Mouse (Mus musculus) midbrain, embryonic 11.5 days (tissue): Measurements from ENCODE around the gene Unc13d. TPM values are rescaled to one million over a fixed set of nuclear protein-coding genes. Genes with fewer than 3 reads are reported as not detected.

Experiments used
- ATAC-seq: fragments of 200-750 bp; cut with Nextera tagmentation; 2 replicates; pipeline ENCODE4 v1.8.0; 2017; ENCODE audit warnings: moderate TSS enrichment, moderate library complexity; ENCODE audit not compliant: low FRiP score
- DNase-seq: peaks from one replicate; pipeline ENCODE4 v3.0.0; 2015; ENCODE audit warnings: low spot score; ENCODE audit errors: missing footprints
- H3K27ac ChIP-seq: fragments of 300-500 bp; sonication (generic); 2 replicates; pipeline ENCODE4 v1.5.1; 2014; ENCODE audit warnings: low read depth, low read length
- H3K27me3 ChIP-seq: fragments of 300-500 bp; sonication (generic); 2 replicates; pipeline ENCODE4 v1.6.1; 2014; ENCODE audit warnings: mild to moderate bottlenecking, low read length, moderate library complexity, mixed read lengths; ENCODE audit not compliant: control insufficient read depth, insufficient read depth
- H3K36me3 ChIP-seq: fragments of 300-500 bp; sonication (generic); 2 replicates; pipeline ENCODE4 v1.6.1; 2014; ENCODE audit warnings: mild to moderate bottlenecking, low read length, moderate library complexity, mixed read lengths; ENCODE audit not compliant: control insufficient read depth, insufficient read depth
- H3K4me1 ChIP-seq: fragments of 300-500 bp; sonication (generic); 2 replicates; pipeline ENCODE4 v1.6.1; 2014; ENCODE audit warnings: low read length; ENCODE audit not compliant: control insufficient read depth, insufficient read depth
- H3K4me2 ChIP-seq: fragments of 300-500 bp; sonication (generic); 2 replicates; pipeline ENCODE4 v1.6.1; 2014; ENCODE audit warnings: mild to moderate bottlenecking, moderate library complexity
- H3K4me3 ChIP-seq: fragments of 300-500 bp; sonication (generic); 2 replicates; pipeline ENCODE4 v1.5.1; 2014; ENCODE audit warnings: low read depth, low read length
- H3K9ac ChIP-seq: fragments of 300-500 bp; sonication (generic); 2 replicates; pipeline ENCODE4 v1.6.1; 2014; ENCODE audit warnings: low read length
- H3K9me3 ChIP-seq: fragments of 300-500 bp; sonication (generic); 2 replicates; pipeline ENCODE4 v1.6.1; 2016; ENCODE audit warnings: low read length; ENCODE audit not compliant: control insufficient read depth
- WGBS: fragments of 180-500 bp; shearing (Covaris S2); extraction: QIAGEN DNeasy Blood & Tissue Kit; methylation state at CpG from one replicate; pipeline ENCODE4 v1.1.7; 2014; 5-methylcytosine and 5-hydroxymethylcytosine counted together
- polyA plus RNA-seq: library from polyadenylated mRNA; unstranded; fragments of >200 nt; fragmentation: Nextera tagmentation; extraction: Ambion mirVana; gene quantifications from 2 replicates; pipeline ENCODE4 v1.2.1, GENCODE M21; 2014

The Unc13d gene
- polyA plus RNA-seq, 1 experiment from 2014 or later, result 0.82 TPM

DNA sequence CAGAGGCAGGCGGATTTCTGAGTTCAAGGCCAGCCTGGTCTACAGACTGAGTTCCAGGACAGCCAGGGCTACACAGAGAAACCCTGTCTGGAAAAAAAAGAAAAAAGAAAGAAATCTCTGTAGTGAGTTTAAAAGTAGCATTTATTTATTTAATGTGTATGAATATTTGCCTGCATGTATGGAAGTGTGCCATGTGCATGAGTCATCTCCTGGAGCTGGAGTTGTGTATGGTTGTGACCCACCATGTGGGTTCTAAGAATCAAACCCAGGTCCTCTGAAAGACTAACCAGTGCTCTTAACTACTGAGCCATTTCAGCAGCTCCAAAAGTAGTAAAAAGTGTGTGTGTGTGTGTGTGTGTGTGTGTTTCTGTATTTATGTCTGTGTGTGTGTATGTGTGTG lies 34.5 kb downstream of the Unc13d start:
- H3K36me3 ChIP-seq, result peaks cover 18% of the 10 kb centered on the region
- H3K9me3 ChIP-seq, result no peaks in the 10 kb centered on the region
- no peak overlapping the region for H3K4me2 ChIP-seq
- WGBS, result 96% methylated on average over 1 of the region's 1 CpGs
- ATAC-seq (no peak), DNase-seq (no peak)
- H3K9ac ChIP-seq, result no peak overlapping the region
- no peak overlapping the region for H3K4me3 ChIP-seq
- no peaks in the 10 kb centered on the region for H3K4me1 ChIP-seq
- no peak overlapping the region for H3K27ac ChIP-seq
- H3K27me3 ChIP-seq, result no peaks in the 10 kb centered on the region

DNA sequence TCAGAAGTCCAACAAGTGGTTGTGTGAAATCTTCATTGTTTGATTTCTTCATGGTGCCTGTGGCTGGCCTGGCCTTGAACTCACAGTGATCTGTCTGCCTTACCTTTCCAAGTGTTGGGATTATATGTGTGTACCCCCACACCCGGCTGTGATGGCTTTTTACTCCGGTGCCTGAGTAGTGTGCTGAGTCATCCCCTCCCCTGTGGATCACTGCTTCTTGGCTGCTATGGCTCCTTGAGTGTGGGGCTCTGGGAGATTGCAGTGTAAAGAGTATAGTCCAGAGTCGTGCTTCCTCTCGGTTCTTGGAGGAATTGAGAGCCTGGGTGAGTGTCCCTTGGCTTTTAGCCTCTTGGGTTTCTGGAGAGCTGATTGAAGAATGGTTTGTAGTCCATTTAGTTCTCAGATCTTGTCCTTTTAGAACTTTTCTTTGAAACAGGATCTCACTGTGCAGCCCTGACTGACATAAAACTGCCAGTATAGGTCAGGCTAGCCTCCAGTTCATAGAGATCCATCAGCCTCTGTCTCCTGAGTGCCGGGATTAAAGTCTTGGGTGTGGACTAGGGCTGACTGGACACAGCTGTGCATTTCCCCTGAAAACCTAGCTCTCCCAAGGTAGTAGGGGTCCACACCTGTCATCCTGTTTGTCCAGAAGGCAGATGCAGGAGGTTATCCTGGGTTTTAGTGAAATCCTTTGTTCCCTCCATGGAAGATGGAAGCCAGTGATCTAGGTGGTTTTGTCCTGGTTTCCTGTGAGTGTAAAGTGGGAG lies 35.2 kb downstream of the Unc13d start:
- Histone ChIP-seq H3K4me2 (no peak overlapping the region), H3K9ac (no peak overlapping the region), H3K4me3 (no peak overlapping the region), H3K36me3 (peaks cover 15% of the 10 kb centered on the region), H3K27ac (no peak overlapping the region), H3K27me3 (no peaks in the 10 kb centered on the region), H3K4me1 (no peaks in the 10 kb centered on the region), H3K9me3 (no peaks in the 10 kb centered on the region)
- WGBS, result 92% methylated on average over 5 of the region's 5 CpGs
- ATAC-seq, result no peak
- no peak for DNase-seq

DNA sequence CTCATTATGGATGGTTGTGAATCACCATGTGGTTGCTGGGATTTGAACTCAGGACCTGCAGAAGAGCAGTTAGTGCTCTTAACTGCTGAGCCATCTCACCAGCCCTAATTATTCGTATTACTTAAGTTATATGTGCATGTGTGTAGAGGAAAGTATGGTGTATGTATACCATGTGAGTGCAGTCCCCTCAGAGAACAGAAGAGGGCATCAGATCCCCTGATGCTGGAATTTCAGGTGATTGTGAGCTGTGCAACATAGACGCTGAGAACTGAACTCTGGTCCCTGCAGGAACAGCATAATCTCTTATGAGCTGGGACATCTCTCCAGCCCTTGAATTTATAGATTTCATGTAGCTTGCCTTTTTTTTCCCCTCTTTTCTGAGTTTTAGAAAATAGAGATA lies 35.9 kb downstream of the Unc13d start:
- 94% methylated on average over 2 of the region's 2 CpGs for WGBS

DNA sequence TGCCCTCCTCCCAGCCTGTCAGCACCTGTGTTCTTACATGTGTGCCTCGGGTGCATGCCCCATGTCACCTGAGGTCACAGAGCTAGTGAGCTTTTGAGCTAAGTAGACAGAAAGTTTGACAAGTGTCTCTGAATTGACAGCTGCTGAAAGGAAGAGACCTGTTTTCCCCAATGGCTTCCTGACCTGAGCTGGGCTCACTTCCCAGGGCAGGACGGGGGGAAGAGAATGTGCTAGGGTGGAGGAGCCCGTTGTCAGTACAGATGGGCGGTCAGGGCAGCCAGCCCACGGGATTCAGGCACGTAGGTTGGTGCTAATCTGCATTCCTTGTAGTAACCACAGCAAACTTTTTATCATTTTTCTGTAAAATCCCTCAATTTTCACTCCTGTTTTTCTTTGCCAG lies 37.2 kb downstream of the Unc13d start:
- no peak for DNase-seq
- Histone ChIP-seq H3K27me3 (no peaks in the 10 kb centered on the region), H3K4me1 (no peaks in the 10 kb centered on the region), H3K36me3 (peaks cover 15% of the 10 kb centered on the region), H3K4me3 (no peak overlapping the region), H3K4me2 (no peak overlapping the region), H3K9ac (no peak overlapping the region), H3K9me3 (no peaks in the 10 kb centered on the region), H3K27ac (no peak overlapping the region)
- ATAC-seq, result no peak
- WGBS, result 99% methylated on average over 6 of the region's 6 CpGs

More for the DNA sequence above, 35.9 kb downstream of the Unc13d start:
- no peak overlapping the region for H3K4me2 ChIP-seq
- no peak overlapping the region for H3K9ac ChIP-seq
- H3K27me3 ChIP-seq, result no peaks in the 10 kb centered on the region
- H3K27ac ChIP-seq, result no peak overlapping the region
- ATAC-seq (no peak), DNase-seq (no peak)
- H3K36me3 ChIP-seq, result peaks cover 15% of the 10 kb centered on the region
- no peak overlapping the region for H3K4me3 ChIP-seq
- no peaks in the 10 kb centered on the region for H3K4me1 ChIP-seq
- no peaks in the 10 kb centered on the region for H3K9me3 ChIP-seq

DNA sequence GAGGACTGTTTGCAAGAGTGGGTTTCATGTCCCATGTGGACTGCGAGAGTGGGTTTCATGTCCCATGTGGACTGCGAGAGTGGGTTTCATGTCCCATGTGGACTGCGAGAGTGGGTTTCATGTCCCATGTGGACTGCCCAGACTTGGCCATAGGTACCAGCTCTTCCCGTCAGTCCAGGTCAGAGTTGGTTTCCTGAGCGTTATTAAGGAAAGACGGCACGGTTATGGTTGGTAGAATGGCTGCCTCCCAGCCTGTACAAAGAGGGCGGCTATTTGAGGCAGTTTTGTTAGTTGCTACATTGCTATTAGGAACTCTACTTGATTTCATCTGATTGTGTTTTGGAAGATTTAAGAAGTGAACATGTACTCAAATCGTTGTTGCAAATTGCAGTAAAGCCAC lies 39.9 kb downstream of the Unc13d start:
- H3K4me2 ChIP-seq, result no peak overlapping the region
- 95% methylated on average over 9 of the region's 9 CpGs for WGBS
- ATAC-seq (no peak), DNase-seq (peak; percentile 69)
- H3K9ac ChIP-seq, result no peak overlapping the region
- no peak overlapping the region for H3K4me3 ChIP-seq
- H3K27me3 ChIP-seq, result no peaks in the 10 kb centered on the region
- peaks cover 17% of the 10 kb centered on the region for H3K36me3 ChIP-seq
- no peaks in the 10 kb centered on the region for H3K9me3 ChIP-seq
- no peaks in the 10 kb centered on the region for H3K4me1 ChIP-seq
- no peak overlapping the region for H3K27ac ChIP-seq

DNA sequence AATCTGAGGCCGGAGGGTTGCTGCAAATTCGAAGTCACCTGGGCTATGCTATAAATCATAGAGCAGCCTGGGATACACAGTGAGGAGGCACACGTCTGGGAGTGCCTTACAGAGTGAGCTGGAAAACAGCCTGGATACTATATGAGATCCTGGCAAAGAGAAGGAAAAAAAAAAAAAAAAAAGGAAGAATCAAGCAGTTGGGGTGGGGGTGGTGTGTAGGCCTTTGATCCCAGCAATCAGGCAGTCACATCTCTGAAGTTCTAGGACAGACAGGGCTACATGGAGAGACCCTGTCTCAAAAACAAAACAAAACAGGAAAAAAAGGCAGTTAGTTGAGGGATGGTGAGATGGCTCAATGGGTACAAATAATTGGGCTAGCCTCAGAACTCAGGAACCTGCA lies 41.1 kb downstream of the Unc13d start:
- Histone ChIP-seq H3K27me3 (no peaks in the 10 kb centered on the region), H3K4me3 (no peak overlapping the region), H3K36me3 (peaks cover 17% of the 10 kb centered on the region), H3K9me3 (no peaks in the 10 kb centered on the region), H3K9ac (no peak overlapping the region), H3K4me2 (no peak overlapping the region), H3K27ac (no peak overlapping the region), H3K4me1 (no peaks in the 10 kb centered on the region; the same call in 1 of the 2 replicates)
- DNase-seq, result peak; percentile 66
- no peak for ATAC-seq
- WGBS, result 96% methylated on average over 3 of the region's 3 CpGs

DNA sequence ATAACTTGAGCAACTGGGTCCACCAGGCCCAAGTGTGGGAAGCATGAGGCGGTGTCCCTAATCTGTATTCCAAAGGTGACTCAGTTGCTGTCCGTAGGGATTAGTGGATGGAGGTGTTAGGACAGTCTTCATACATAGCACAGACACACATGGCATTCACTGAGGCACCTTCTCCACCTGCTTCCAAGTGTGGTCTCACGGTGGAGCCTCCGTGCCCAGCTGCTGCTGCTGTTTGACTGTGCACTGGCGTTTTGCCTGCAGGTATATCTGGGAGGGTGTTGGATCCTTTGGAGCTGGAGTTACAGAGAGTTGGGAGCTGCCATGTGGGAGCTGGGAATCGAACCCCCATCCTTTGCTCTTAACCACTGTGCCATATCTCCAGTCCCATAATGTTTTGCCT lies 43.2 kb downstream of the Unc13d start:
- H3K4me2 ChIP-seq, result no peak overlapping the region
- peak; percentile 54 for DNase-seq
- no peaks in the 10 kb centered on the region for H3K27me3 ChIP-seq
- peaks cover 8% of the 10 kb centered on the region for H3K4me1 ChIP-seq
- H3K9me3 ChIP-seq, result no peaks in the 10 kb centered on the region
- peaks cover 10% of the 10 kb centered on the region for H3K36me3 ChIP-seq
- no peak for ATAC-seq
- no peak overlapping the region for H3K27ac ChIP-seq
- 93% methylated on average over 6 of the region's 6 CpGs for WGBS
- H3K4me3 ChIP-seq, result no peak overlapping the region
- no peak overlapping the region for H3K9ac ChIP-seq

DNA sequence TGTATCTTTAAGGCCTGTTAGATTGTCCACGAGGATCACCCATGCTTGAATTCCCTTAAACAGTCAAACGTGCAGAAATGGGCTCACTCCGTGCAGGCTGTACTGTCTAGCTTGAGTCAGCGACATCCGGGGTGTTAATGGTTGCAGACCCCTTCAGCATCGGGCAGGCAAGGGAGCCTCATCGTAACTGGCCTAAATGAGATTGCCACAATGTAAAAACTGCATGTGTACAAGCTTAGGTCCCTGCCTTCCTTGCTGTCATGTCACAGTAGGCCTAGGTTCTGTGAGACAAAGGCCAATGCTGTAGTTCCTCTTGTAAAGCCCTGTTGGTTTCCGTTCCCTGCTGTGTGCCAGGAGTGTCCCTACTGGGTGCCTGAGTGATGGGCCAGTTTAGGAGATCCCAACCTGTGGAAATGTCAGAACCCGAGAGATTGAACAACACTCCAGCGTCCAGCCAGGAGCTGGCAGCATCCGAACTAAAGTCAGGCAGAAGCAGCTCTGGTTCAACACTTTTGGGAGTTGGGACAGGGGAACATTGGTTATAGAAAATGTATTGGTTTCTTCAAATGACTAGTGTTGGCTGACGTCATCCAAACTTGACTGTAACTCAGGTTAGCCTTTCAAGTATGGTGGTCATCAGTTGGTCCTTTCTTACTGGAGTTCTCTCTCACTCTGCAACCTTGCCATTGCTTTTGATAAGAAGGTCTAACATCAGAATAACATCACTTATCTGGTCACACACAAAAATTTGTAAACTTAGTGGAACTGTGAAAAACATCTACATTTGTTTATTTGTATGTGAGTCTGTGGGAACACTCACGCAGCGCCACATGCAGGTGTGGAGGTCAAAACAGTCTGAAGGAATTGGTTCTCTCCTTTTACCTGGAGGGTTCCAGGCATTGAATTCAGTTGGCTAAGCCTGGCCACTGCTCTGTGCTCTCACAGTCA lies 46.6 kb downstream of the Unc13d start:
- peak overlapping the region; percentile 97 for H3K4me2 ChIP-seq
- DNase-seq, result peak; percentile 94
- H3K9me3 ChIP-seq, result no peaks in the 10 kb centered on the region
- H3K27ac ChIP-seq, result peak overlapping the region; percentile 95
- 32% methylated on average over 14 of the region's 14 CpGs for WGBS
- H3K4me3 ChIP-seq, result peak overlapping the region; percentile 79
- peak; percentile 24 for ATAC-seq
- peaks cover 8% of the 10 kb centered on the region for H3K4me1 ChIP-seq
- H3K9ac ChIP-seq, result peak overlapping the region; percentile 95
- no peaks in the 10 kb centered on the region for H3K27me3 ChIP-seq
- H3K36me3 ChIP-seq, result 0 out of 2 replicates have a peak, but pooled peaks cover 2% of the 10 kb centered on the region
